Mouse (Mus musculus) T-cell, adult 66 days (primary cell): ENCODE measurements around the gene Zfp68. TPM values are rescaled to one million over a fixed set of nuclear protein-coding genes. Genes with fewer than 3 reads are reported as not detected.

Experiments used
- total RNA-seq, 2 experiments: library from RNA; stranded (reverse); gene quantifications; 3 replicates in 1 of 2; 4 replicates in 1 of 2; pipeline ENCODE4 v1.2.4; 2023

Gene Zfp68
- 10 to 100 TPM; 45.6 to 51.4 TPM for total RNA-seq

DNA sequence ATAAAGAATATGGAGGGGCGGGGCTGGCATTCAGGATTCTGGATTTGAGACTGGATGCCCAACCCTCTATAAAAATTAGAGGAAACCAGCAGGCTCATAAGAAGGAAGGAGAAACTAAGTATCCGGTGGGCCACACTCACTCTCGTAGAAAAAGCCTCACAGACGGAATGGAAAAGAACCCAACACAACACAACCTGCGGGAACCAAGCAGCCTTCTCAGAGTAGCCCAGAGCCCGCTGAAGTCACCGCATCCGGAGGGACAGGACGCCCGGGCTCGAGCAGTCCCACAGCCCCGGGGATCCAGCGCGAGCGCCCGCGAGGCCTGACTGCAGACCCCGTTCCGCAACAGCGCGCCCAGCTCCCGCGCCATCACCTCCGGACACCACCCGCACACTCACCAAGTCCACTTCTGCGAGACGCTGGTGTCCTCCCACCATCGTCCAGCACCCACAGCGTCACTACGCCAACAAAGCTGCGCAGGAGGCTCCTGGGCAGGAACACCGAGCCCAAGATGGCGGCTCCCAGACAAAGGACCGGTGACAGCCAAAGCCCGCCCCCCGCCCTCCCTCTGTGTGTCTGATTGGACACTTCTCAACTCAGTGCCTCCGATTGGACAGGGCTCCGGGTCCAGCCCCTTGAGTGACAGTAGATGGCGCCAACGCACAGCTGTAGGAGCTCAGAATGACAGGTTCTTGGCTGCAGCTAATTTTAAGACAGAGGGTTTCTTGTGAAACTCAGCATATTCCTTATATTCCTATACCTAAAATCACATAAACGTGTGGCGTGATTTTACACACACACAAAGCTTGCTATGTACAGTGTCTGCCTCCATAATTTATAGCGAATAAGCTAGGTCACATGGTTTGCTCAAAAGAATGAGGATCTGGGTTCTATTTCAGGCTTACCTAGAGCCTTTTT lies at the start of gene Zfp68:
TSS of gene Zfp68 (minus strand) at position 551 of the 918 bp plus-strand sequence.

DNA sequence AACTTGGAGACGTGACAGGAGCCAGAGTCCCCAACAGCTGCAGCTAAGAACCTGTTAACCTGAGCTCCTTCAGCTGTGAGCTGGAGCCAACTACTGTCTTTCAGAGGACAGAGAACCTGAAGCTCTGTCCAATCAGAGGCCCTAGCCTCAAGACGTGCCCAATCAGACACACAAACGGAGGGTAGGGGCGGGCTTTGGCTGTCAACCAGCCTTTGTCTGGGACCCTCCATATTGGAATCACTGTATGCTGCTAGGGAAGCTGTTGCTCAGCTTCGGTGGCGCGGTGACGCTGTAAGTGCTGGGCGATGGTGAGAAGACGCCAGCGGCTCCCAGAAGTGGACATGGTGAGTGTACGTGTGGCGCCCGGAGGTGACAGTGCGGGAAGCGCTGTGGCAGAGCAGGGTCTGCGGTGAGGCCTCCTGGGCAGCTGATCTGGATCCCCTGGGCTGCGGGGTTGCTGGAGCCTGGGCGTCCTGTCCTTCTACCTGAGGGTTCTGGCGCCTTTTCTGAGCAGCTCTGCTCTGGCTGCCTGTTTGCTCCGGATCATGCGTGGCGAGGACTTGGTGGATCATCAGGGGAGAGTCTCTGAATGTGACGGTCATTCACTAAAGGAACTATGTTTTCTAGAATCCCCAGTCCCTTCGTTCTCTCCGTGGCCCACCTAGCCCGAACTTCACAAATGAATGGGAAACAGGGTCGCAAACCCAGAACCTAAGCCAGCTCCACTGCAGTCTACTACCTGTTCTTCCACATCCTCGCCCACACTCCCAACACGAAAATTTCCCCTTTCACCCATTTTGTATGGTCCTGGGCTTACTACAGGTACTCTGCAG lies 3.3 kb upstream of the Zfp68 start, which contains the start of gene A430033K04Rik:
TSS of gene A430033K04Rik (plus strand) at position 215 of the 833 bp plus-strand sequence.

DNA sequence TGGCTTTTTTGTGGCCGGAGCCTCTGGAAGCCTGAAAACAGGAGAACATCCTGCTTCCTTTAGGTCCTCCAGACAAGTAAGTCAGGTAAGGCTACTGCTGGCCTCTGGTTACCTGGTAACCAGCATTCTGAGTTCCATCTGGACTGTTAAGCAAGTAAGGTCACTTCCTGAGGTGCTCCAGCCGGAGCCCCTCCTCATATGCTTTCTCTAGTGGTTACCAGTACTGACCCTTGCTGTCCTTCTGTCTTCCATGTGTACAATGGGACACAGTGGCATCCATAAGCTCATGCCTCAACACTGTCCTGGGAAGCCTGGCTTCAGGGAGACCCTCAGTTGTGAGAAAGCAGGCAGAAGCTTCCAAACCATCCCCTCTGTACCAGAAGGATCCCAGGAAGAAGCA lies 54.9 kb downstream of the Zfp68 start, which contains the start of gene 1700123K08Rik:
TSS of gene 1700123K08Rik (minus strand) at position 101 of the 400 bp plus-strand sequence.

Other genes with a start within 250 kb of the Zfp68 start
- gene Zfp157, start 178.3 kb downstream of the Zfp68 start, total RNA-seq, result 10 to 100 TPM; 21.2 to 21.7 TPM
- not detected for gene 1700123K08Rik, start 55.0 kb downstream of the Zfp68 start, total RNA-seq
- 1 to 10 TPM; 7.7 to 8.4 TPM for gene A430033K04Rik, start 3.1 kb upstream of the Zfp68 start, total RNA-seq
- gene Fam20c, start 134.8 kb upstream of the Zfp68 start, total RNA-seq, result under 1 TPM in 1 of 2 experiments, not detected in 1; 0.15 TPM
- not detected for gene Gm5294, start 200.3 kb upstream of the Zfp68 start, total RNA-seq